Mouse (Mus musculus): ENCODE data around the gene Golph3.

DNA sequence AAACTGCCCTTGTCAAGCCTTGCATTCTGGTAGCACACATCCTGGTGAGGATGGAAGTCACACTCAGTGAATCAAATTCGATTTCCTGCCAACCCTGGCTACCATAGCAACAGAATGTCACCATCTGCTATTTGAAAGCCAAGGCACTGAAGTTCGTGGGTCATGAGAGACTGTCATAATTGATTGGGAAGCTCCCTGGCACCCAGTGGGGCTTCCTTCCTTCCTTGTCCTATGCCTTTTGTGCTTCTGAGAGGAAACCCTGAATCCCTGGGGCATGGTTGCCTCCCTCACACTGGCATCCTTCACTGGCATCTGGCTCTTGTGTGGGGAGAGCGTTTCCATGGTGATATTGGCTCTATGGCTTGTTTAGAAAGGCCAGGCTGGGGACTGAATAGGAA, 44.8 kb downstream of the Golph3 start:
- no peak for TF ChIP-seq CTCF (IDR thresholded peaks at IDR 0.05; ENCODE audit: extremely low read depth, insufficient read depth, insufficient read length, insufficient replicate concordance)
- no peak for TF ChIP-seq POLR2A (IDR thresholded peaks at IDR 0.05; ENCODE audit: low read depth, low read length)

All from spleen, adult 2 months (tissue).